Mouse (Mus musculus) neural tube, embryonic 15.5 days (tissue): ENCODE measurements around the gene Parvg. TPM values are rescaled to one million over a fixed set of nuclear protein-coding genes. Genes with fewer than 3 reads are reported as not detected.

Experiments
- ATAC-seq: fragments of 200-750 bp; cut with Nextera tagmentation; 2 replicates; pipeline ENCODE4 v1.8.0; 2017; ENCODE audit warnings: mild to moderate bottlenecking, moderate TSS enrichment, moderate library complexity; ENCODE audit not compliant: low FRiP score
- H3K27ac ChIP-seq: fragments of 300-500 bp; sonication (generic); replicated peaks from 2 replicates; pipeline ENCODE4 v1.5.1; 2015; ENCODE audit warnings: mild to moderate bottlenecking, inconsistent platforms
- H3K27me3 ChIP-seq: fragments of 300-500 bp; sonication (generic); replicated peaks from 2 replicates; pipeline ENCODE4 v1.6.1; 2015; ENCODE audit warnings: inconsistent platforms
- H3K36me3 ChIP-seq: fragments of 300-500 bp; sonication (generic); 2 replicates; pipeline ENCODE4 v1.6.1; 2015; ENCODE audit warnings: inconsistent platforms
- H3K4me1 ChIP-seq: fragments of 300-500 bp; sonication (generic); 2 replicates; pipeline ENCODE4 v1.6.1; 2015; ENCODE audit warnings: inconsistent platforms
- H3K4me2 ChIP-seq: fragments of 300-500 bp; sonication (generic); 2 replicates; pipeline ENCODE4 v1.6.1; 2015; ENCODE audit warnings: inconsistent platforms, mild to moderate bottlenecking, moderate library complexity
- H3K4me3 ChIP-seq: fragments of 300-500 bp; sonication (generic); replicated peaks from 2 replicates; pipeline ENCODE4 v1.5.1; 2015; ENCODE audit warnings: mild to moderate bottlenecking, inconsistent platforms
- H3K9ac ChIP-seq: fragments of 300-500 bp; sonication (generic); replicated peaks from 2 replicates; pipeline ENCODE4 v1.6.1; 2015; ENCODE audit warnings: mild to moderate bottlenecking, inconsistent platforms
- H3K9me3 ChIP-seq: fragments of 300-500 bp; sonication (generic); replicated peaks from 2 replicates; pipeline ENCODE4 v1.6.1; 2016; ENCODE audit warnings: inconsistent platforms
- WGBS: fragments of 180-500 bp; shearing (Covaris S2); methylation state at CpG from one replicate; pipeline ENCODE4 v1.1.7; 2015; ENCODE audit warnings: mixed read lengths; 5-methylcytosine and 5-hydroxymethylcytosine counted together
- polyA plus RNA-seq: library from polyadenylated mRNA; unstranded; fragments of >200 nt; fragmentation: Nextera tagmentation; extraction: Ambion mirVana; gene quantifications from 2 replicates; pipeline ENCODE4 v1.2.1, GENCODE M21; 2015

Gene Parvg
- polyA plus RNA-seq, 1 experiment from 2014 or later: 1.1 TPM

- no peak overlapping the region for H3K27ac ChIP-seq
- WGBS: 75% methylated on average over 3 of the region's 3 CpGs
- H3K4me2 ChIP-seq: no peak overlapping the region
- H3K36me3 ChIP-seq: no peaks in the 10 kb centered on the region
- peaks cover 24% of the 10 kb centered on the region for H3K4me1 ChIP-seq
- H3K9me3 ChIP-seq: no peaks in the 10 kb centered on the region
- no peaks in the 10 kb centered on the region for H3K27me3 ChIP-seq
- no peak overlapping the region for H3K9ac ChIP-seq
- ATAC-seq: no peak
- no peak overlapping the region for H3K4me3 ChIP-seq
These were observed 40.9 kb downstream of the Parvg start for GRCm38 (mm10) chr15:84364746-84365145.

- 58% methylated on average over 17 of the region's 17 CpGs for WGBS
- H3K4me3 ChIP-seq: no peak overlapping the region
- no peaks in the 10 kb centered on the region for H3K9me3 ChIP-seq
- H3K9ac ChIP-seq: no peak overlapping the region
- H3K27ac ChIP-seq: no peak overlapping the region
- no peak overlapping the region for H3K4me2 ChIP-seq
- no peaks in the 10 kb centered on the region for H3K36me3 ChIP-seq
- no peak for ATAC-seq
- H3K4me1 ChIP-seq: peaks cover 16% of the 10 kb centered on the region
- H3K27me3 ChIP-seq: no peaks in the 10 kb centered on the region
These were observed 42.0 kb downstream of the Parvg start for GRCm38 (mm10) chr15:84365675-84366381.

GRCm38 (mm10) chr15:84366574-84366989, 42.8 kb downstream of the Parvg start:
- ATAC-seq: peak; percentile 41; the same call in 1 of the 2 replicates
- H3K4me3 ChIP-seq: no peak overlapping the region
- H3K27me3 ChIP-seq: no peaks in the 10 kb centered on the region
- H3K4me2 ChIP-seq: no peak overlapping the region
- H3K9ac ChIP-seq: no peak overlapping the region
- no peak overlapping the region for H3K27ac ChIP-seq
- no peaks in the 10 kb centered on the region for H3K9me3 ChIP-seq
- no peaks in the 10 kb centered on the region for H3K36me3 ChIP-seq
- peaks cover 15% of the 10 kb centered on the region; the same call in 1 of the 2 replicates for H3K4me1 ChIP-seq
- 65% methylated on average over 10 of the region's 10 CpGs for WGBS

GRCm38 (mm10) chr15:84367402-84367801, 43.6 kb downstream of the Parvg start:
- Histone ChIP-seq H3K27ac (no peak overlapping the region), H3K27me3 (no peaks in the 10 kb centered on the region), H3K36me3 (no peaks in the 10 kb centered on the region), H3K9ac (no peak overlapping the region), H3K9me3 (no peaks in the 10 kb centered on the region), H3K4me2 (no peak overlapping the region), H3K4me3 (no peak overlapping the region), H3K4me1 (peaks cover 15% of the 10 kb centered on the region; the same call in 1 of the 2 replicates)
- no peak for ATAC-seq
- WGBS: 83% methylated on average over 8 of the region's 8 CpGs

GRCm38 (mm10) chr15:84372801-84373200, 49.0 kb downstream of the Parvg start:
- 0 out of 2 replicates have a peak, but pooled peaks cover 6% of the 10 kb centered on the region for H3K4me1 ChIP-seq
- WGBS: 76% methylated on average over 5 of the region's 5 CpGs

GRCm38 (mm10) chr15:84378734-84379133, 54.9 kb downstream of the Parvg start:
- 88% methylated on average over 9 of the region's 9 CpGs for WGBS
- peaks cover 9% of the 10 kb centered on the region for H3K9me3 ChIP-seq

More at GRCm38 (mm10) chr15:84372801-84373200, 49.0 kb downstream of the Parvg start:
- Histone ChIP-seq H3K9ac (no peak overlapping the region), H3K9me3 (peaks cover 9% of the 10 kb centered on the region), H3K27ac (no peak overlapping the region), H3K27me3 (no peaks in the 10 kb centered on the region), H3K4me2 (no peak overlapping the region), H3K36me3 (no peaks in the 10 kb centered on the region), H3K4me3 (no peak overlapping the region)
- no peak for ATAC-seq

GRCm38 (mm10) chr15:84380181-84380580, 56.4 kb downstream of the Parvg start:
- Histone ChIP-seq H3K27ac (no peak overlapping the region), H3K4me2 (no peak overlapping the region), H3K4me1 (no peaks in the 10 kb centered on the region), H3K9ac (no peak overlapping the region), H3K36me3 (no peaks in the 10 kb centered on the region), H3K27me3 (no peaks in the 10 kb centered on the region), H3K9me3 (peaks cover 6% of the 10 kb centered on the region), H3K4me3 (no peak overlapping the region)
- no peak for ATAC-seq
- WGBS: 75% methylated on average over 10 of the region's 10 CpGs

More at GRCm38 (mm10) chr15:84378734-84379133, 54.9 kb downstream of the Parvg start:
- no peak for ATAC-seq
- Histone ChIP-seq H3K27ac (no peak overlapping the region), H3K9ac (no peak overlapping the region), H3K27me3 (no peaks in the 10 kb centered on the region), H3K4me2 (no peak overlapping the region), H3K4me1 (no peaks in the 10 kb centered on the region), H3K4me3 (no peak overlapping the region), H3K36me3 (no peaks in the 10 kb centered on the region)

GRCm38 (mm10) chr15:84384066-84384465, 60.2 kb downstream of the Parvg start:
- 94% methylated on average over 9 of the region's 9 CpGs for WGBS
- no peak overlapping the region for H3K9ac ChIP-seq
- no peak overlapping the region for H3K27ac ChIP-seq
- H3K4me3 ChIP-seq: no peak overlapping the region
- no peaks in the 10 kb centered on the region for H3K4me1 ChIP-seq
- H3K9me3 ChIP-seq: peaks cover 7% of the 10 kb centered on the region; the same call in 1 of the 2 replicates
- H3K4me2 ChIP-seq: no peak overlapping the region
- H3K36me3 ChIP-seq: peaks cover 2% of the 10 kb centered on the region; the same call in 1 of the 2 replicates
- H3K27me3 ChIP-seq: no peaks in the 10 kb centered on the region
- no peak for ATAC-seq

- no peak for ATAC-seq
- Histone ChIP-seq H3K4me1 (no peaks in the 10 kb centered on the region), H3K4me2 (no peak overlapping the region), H3K9ac (no peak overlapping the region), H3K27me3 (no peaks in the 10 kb centered on the region), H3K4me3 (no peak overlapping the region), H3K27ac (peak overlapping the region; percentile 1; the same call in 1 of the 2 replicates), H3K36me3 (peaks cover 2% of the 10 kb centered on the region; the same call in 1 of the 2 replicates), H3K9me3 (peaks cover 7% of the 10 kb centered on the region; the same call in 1 of the 2 replicates)
- WGBS: 62% methylated on average over 8 of the region's 8 CpGs
These were observed 62.3 kb downstream of the Parvg start for GRCm38 (mm10) chr15:84385995-84386565.

GRCm38 (mm10) chr15:84388698-84389131, 64.9 kb downstream of the Parvg start:
- 82% methylated on average over 8 of the region's 8 CpGs for WGBS
- no peak overlapping the region for H3K9ac ChIP-seq
- H3K27ac ChIP-seq: no peak overlapping the region
- no peaks in the 10 kb centered on the region for H3K27me3 ChIP-seq
- peaks cover 5% of the 10 kb centered on the region; the same call in 1 of the 2 replicates for H3K4me1 ChIP-seq
- peaks cover 7% of the 10 kb centered on the region; the same call in 1 of the 2 replicates for H3K9me3 ChIP-seq
- no peak overlapping the region for H3K4me3 ChIP-seq
- ATAC-seq: no peak
- H3K36me3 ChIP-seq: peaks cover 2% of the 10 kb centered on the region; the same call in 1 of the 2 replicates
- H3K4me2 ChIP-seq: no peak overlapping the region

- H3K9ac ChIP-seq: no peak overlapping the region
- no peak for ATAC-seq
- no peak overlapping the region for H3K27ac ChIP-seq
- H3K4me3 ChIP-seq: no peak overlapping the region
- WGBS: 92% methylated on average over 4 of the region's 4 CpGs
- H3K4me1 ChIP-seq: peaks cover 14% of the 10 kb centered on the region
- peaks cover 2% of the 10 kb centered on the region; the same call in 1 of the 2 replicates for H3K36me3 ChIP-seq
- H3K9me3 ChIP-seq: peaks cover 7% of the 10 kb centered on the region; the same call in 1 of the 2 replicates
- H3K4me2 ChIP-seq: no peak overlapping the region
- no peaks in the 10 kb centered on the region for H3K27me3 ChIP-seq
These were observed 68.3 kb downstream of the Parvg start for GRCm38 (mm10) chr15:84392131-84392530.
